Mouse (Mus musculus): ENCODE data around the gene Dhrs1.

DNA sequence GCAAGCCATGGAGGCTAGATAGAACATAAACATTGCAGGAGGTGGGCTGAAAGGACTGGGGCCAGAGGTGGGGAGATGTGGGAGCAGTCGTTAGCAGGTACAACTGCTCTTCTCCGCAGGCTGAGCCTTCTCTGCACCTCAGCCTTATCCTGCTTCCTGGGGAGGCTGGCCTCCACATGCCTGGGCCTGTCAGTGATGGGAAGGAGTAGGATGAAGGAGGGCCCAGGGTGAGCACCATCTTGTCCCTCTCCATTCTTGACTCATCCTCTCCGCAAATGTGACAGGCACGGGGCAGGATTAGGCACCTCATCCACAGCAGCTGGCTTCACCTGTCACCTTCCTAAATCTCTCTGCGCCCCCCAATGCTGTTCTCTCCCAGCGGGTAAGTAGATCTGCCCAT, 15.7 kb upstream of the Dhrs1 start, which contains the start of gene Ltb4r2:
- TF ChIP-seq CTCF (IDR thresholded peaks at IDR 0.05; ENCODE audit: control insufficient read depth, insufficient read depth, insufficient replicate concordance, low read depth, low read length), result no peak
- no peak for TF ChIP-seq POLR2A (IDR thresholded peaks at IDR 0.05; ENCODE audit: control insufficient read depth, low read depth, low read length)
